Mouse (Mus musculus): ENCODE results near the gene Gns. TPM values are rescaled to one million over a fixed set of nuclear protein-coding genes. Genes with fewer than 3 reads are reported as not detected.

Gene Gns
- total RNA-seq, 2 experiments from 2014 or later = 21.9 to 23.7 TPM

GRCm38 (mm10) chr10:121445808-121446207 is 80.9 kb downstream of the Gns start:
- ATAC-seq (replicated peaks; ENCODE audit: low FRiP score, low TSS enrichment, poor library complexity, severe bottlenecking) = no peak

Other genes with a start within 250 kb of the Gns start
- 0.57 TPM in 1 of 2 replicates, not detected in the other for gene Tbc1d30, start 13.8 kb upstream of the Gns start, total RNA-seq (2014; fragmentation: Nextera tagmentation)
- 0.57 TPM in 1 of 2 replicates, not detected in the other for gene Tbc1d30, start 13.8 kb upstream of the Gns start, total RNA-seq (2017)
- gene Rassf3, start 111.3 kb downstream of the Gns start, total RNA-seq (2014; fragmentation: Nextera tagmentation) = 6.5 and 9.7 TPM in 2 replicates
- gene Rassf3, start 111.3 kb downstream of the Gns start, total RNA-seq (2017) = 12.1 and 13.4 TPM in 2 replicates
- 28.9 and 31.5 TPM in 2 replicates for gene Tbk1, start 221.7 kb downstream of the Gns start, total RNA-seq (2014; fragmentation: Nextera tagmentation)
- gene Tbk1, start 221.7 kb downstream of the Gns start, total RNA-seq (2017) = 31.3 and 47.5 TPM in 2 replicates